Mouse (Mus musculus) adrenal gland, adult 18-20 months (tissue): ENCODE measurements around the gene Lpar2. TPM values are rescaled to one million over a fixed set of nuclear protein-coding genes. Genes with fewer than 3 reads are reported as not detected.

Experiments used
- DNase-seq, 2 experiments: peaks; one replicate each; pipeline ENCODE4 v3.0.0; 2021 to 2022; ENCODE audit warnings: low spot score in 2 of 2
- total RNA-seq, 2 experiments: library from RNA; stranded (reverse); gene quantifications; 1 replicate in 1 of 2; 2 replicates in 1 of 2; pipeline ENCODE4 v1.2.3; 2021

Lpar2 gene
- total RNA-seq, 2 experiments from 2014 or later: 1.8 to 2.0 TPM

- no peak for DNase-seq
Measured at GRCm38 (mm10) chr8:69864180-69864579, 42.0 kb downstream of the Lpar2 start.

GRCm38 (mm10) chr8:69867696-69868326 is 45.6 kb downstream of the Lpar2 start:
- DNase-seq: no peak

DNA sequence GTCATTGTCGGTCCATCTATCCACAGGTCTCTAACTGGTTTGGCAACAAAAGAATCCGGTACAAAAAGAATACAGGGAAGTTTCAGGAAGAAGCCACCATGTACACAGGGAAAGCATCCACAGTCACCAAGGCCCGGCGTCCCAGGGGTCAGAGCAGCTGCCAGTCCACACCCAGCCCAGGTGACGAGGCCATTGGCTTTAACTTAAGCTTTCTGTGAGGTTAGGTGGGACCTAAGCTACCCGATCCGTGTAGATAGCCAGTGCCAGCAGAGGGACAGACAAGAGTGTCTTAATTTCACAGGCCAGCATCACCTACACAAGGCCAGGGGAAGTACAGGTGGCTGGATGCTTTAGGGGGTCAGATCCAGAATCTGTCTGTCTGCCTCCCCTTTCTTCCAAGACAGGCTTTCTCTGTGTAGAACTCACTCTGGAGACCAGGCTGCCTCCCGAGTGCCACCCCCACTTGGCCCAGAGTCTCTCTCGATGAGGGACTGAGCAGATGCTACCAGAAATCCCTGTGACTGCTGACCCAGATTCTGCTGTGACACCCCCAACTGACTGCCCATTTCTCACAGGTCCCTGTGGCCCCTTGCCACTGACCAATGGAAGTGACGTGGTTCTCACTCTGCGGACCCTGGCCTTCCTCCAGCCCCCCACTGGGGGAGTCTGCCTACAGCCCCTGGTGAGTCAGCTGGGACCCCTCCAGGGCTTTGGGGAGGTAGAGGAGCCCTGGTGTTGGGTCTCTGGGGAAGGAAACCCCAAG is 48.0 kb downstream of the Lpar2 start:
- no peak for DNase-seq

- DNase-seq: no peak
Measured at GRCm38 (mm10) chr8:69870907-69871306, 48.7 kb downstream of the Lpar2 start.

- peak; percentile 69 to 74 for DNase-seq
Measured at GRCm38 (mm10) chr8:69874155-69874554, 51.9 kb downstream of the Lpar2 start.

DNA sequence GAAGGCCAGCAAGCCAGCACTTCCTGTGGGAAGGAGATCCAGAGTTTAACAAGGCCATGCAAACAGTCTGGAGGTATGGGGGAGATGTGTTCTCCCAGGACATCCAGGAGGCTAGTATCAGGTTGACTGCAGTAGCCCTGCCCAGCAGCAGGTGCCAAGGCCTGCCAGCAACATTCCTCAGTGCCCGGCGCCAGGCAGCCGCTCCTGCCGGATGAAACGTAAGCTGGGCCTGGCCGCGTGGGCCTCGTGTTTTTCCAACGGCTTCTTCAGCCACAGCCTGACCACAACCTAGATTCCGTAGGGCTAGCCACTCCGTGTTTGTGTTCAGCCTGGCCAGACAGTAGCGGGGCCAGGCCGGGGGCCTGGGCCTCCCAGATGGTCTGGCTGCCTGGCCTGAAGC is 52.4 kb downstream of the Lpar2 start:
- DNase-seq: no peak

- DNase-seq: no peak
Measured at GRCm38 (mm10) chr8:69876097-69876496, 53.9 kb downstream of the Lpar2 start.

GRCm38 (mm10) chr8:69876967-69877366 is 54.7 kb downstream of the Lpar2 start:
- no peak for DNase-seq

DNA sequence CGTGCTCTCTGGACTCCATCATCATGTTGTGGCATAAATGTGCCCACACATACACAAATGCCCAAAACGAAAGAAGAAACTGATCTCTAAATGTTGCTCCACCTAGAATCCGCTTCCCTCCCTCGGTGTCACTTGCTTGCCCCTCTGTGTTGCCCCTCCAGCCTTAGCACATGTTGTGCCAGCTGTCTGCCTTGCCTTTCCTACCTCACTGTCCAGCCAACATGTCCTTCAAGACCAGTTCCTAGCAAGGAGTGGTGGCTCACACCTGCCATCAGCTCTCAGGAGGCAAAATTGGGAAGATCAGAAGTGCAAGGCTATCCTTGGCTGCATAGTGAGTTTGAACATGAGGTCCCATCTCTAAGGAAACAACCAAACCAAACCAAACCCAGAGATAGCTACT is 55.2 kb downstream of the Lpar2 start:
- no peak for DNase-seq

DNA sequence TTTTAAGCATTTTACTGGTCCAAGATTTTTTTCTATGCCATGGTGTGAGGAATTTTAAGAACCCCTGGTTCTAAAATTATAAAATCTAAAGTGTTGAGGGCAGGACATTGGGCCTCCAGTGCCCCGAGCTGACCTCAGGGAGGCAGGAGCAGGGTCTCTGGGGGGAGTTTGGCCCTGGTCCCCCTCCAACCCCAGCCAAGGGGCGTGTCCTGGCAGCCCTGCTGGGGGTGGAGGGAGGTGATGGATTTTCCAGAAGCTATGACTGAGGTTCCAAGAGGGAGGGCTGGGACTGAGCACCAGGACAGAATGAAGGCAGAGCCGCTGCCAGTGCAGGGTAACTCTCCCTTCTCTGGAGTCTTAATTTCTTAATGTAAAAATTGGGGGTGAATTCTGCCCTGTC is 55.8 kb downstream of the Lpar2 start:
- DNase-seq: no peak

GRCm38 (mm10) chr8:69879678-69880077 is 57.4 kb downstream of the Lpar2 start:
- DNase-seq: no peak

Other genes with a start within 250 kb of the Lpar2 start
- 10 to 100 TPM; 11.1 to 13.3 TPM for gene Zfp868, start 196.9 kb upstream of the Lpar2 start, total RNA-seq
- gene Zfp964, start 167.9 kb upstream of the Lpar2 start, total RNA-seq: 1 to 10 TPM; 2.7 to 3.0 TPM
- 10 to 100 TPM; 20.9 to 26.4 TPM for gene Zfp869, start 111.7 kb upstream of the Lpar2 start, total RNA-seq
- gene Zfp963, start 72.5 kb upstream of the Lpar2 start, total RNA-seq: 1 to 10 TPM; 3.5 to 4.6 TPM
- under 1 TPM in 1 of 2 experiments, not detected in 1; 0.64 TPM for gene Gm20422, start 47.5 kb upstream of the Lpar2 start, total RNA-seq
- gene Atp13a1, start 31.3 kb upstream of the Lpar2 start, total RNA-seq: 10 to 100 TPM; 34.0 to 42.8 TPM
- gene Zfp866, start 31.3 kb upstream of the Lpar2 start, total RNA-seq: 10 to 100 TPM; 20.1 to 24.1 TPM
- 10 to 100 TPM in 1 of 2 experiments, 1 to 10 TPM in 1; 8.3 to 10.6 TPM for gene Gmip, start 13.8 kb upstream of the Lpar2 start, total RNA-seq
- 1 to 10 TPM; 1.2 to 1.3 TPM for gene Pbx4, start 10.1 kb downstream of the Lpar2 start, total RNA-seq
- gene Cilp2, start 65.3 kb downstream of the Lpar2 start, total RNA-seq: under 1 TPM; 0.06 to 0.10 TPM
- gene Tssk6, start 79.8 kb downstream of the Lpar2 start, total RNA-seq: under 1 TPM; 0.51 to 0.60 TPM
- gene Ndufa13, start 80.1 kb downstream of the Lpar2 start, total RNA-seq: 100 to 1,000 TPM; 176 to 210 TPM
- 1 to 10 TPM; 2.2 to 3.1 TPM for gene Yjefn3, start 80.3 kb downstream of the Lpar2 start, total RNA-seq
- 100 to 1,000 TPM; 102 to 111 TPM for gene Gatad2a, start 174.0 kb downstream of the Lpar2 start, total RNA-seq
- gene Mau2, start 220.3 kb downstream of the Lpar2 start, total RNA-seq: 10 to 100 TPM; 48.8 to 55.7 TPM
- 10 to 100 TPM; 25.8 to 27.9 TPM for gene Sugp1, start 220.4 kb downstream of the Lpar2 start, total RNA-seq